Mouse (Mus musculus) thymus, adult 2 months (tissue): ENCODE results near the gene Agpat3. TPM values are rescaled to one million over a fixed set of nuclear protein-coding genes. Genes with fewer than 3 reads are reported as not detected.
"Not testable (repeated sequence)": the region's sequence is repeated elsewhere in the genome, so short reads cannot be mapped to it uniquely, and the experiment has no call there.

Source experiments
- DNase-seq: peaks from one replicate; pipeline ENCODE4 v3.0.0; 2021
- H3K27ac ChIP-seq: fragments of 200-500 bp; 2 replicates; pipeline ENCODE4 v1.5.1; 2012; ENCODE audit warnings: low read length, control low read depth; ENCODE audit not compliant: control insufficient read depth, insufficient read depth
- H3K27me3 ChIP-seq: fragments of 200-500 bp; 2 replicates; pipeline ENCODE4 v1.6.1; 2012; ENCODE audit warnings: mild to moderate bottlenecking, low read length, moderate library complexity, mixed read lengths; ENCODE audit not compliant: control insufficient read depth, insufficient read depth
- H3K36me3 ChIP-seq: fragments of 200-500 bp; 2 replicates; pipeline ENCODE4 v1.6.1; 2012; ENCODE audit warnings: mild to moderate bottlenecking, low read length, moderate library complexity; ENCODE audit not compliant: control insufficient read depth, insufficient read depth
- H3K4me1 ChIP-seq: fragments of 200-500 bp; replicated peaks from 2 replicates; pipeline ENCODE4 v1.6.1; 2012; ENCODE audit warnings: low read length; ENCODE audit not compliant: control insufficient read depth, insufficient read depth
- H3K4me3 ChIP-seq: fragments of 200-500 bp; 2 replicates; pipeline ENCODE4 v1.5.1; 2012; ENCODE audit warnings: mild to moderate bottlenecking, low read length, control low read depth, moderate library complexity; ENCODE audit not compliant: control insufficient read depth, insufficient read depth
- CTCF ChIP-seq: fragments of 200-500 bp; IDR thresholded peaks from 2 replicates; pipeline ENCODE4 v1.5.1; 2012; ENCODE audit warnings: mild to moderate bottlenecking, control low read depth, low read length, moderate library complexity, borderline replicate concordance; ENCODE audit not compliant: control insufficient read depth, poor library complexity, insufficient read depth; ENCODE audit errors: extremely low read depth
- POLR2A ChIP-seq: fragments of 200-500 bp; IDR thresholded peaks from 2 replicates; pipeline ENCODE4 v1.6.1; 2012; ENCODE audit warnings: mild to moderate bottlenecking, low read length, control low read depth, moderate library complexity; ENCODE audit not compliant: control insufficient read depth, poor library complexity, insufficient read depth; ENCODE audit errors: extremely low read depth
- WGBS: fragments of 180-500 bp; shearing (Covaris S2); methylation state at CpG from one replicate; pipeline ENCODE4 v1.1.7; 2018; 5-methylcytosine and 5-hydroxymethylcytosine counted together
- polyA plus RNA-seq: library from polyadenylated mRNA; depleted of rRNA; stranded (reverse); fragments of >200 nt; gene quantifications from 2 replicates; pipeline ENCODE4 v1.2.3, GENCODE M21; 2012

The Agpat3 gene
- polyA plus RNA-seq, 1 experiment = 423 TPM

DNA sequence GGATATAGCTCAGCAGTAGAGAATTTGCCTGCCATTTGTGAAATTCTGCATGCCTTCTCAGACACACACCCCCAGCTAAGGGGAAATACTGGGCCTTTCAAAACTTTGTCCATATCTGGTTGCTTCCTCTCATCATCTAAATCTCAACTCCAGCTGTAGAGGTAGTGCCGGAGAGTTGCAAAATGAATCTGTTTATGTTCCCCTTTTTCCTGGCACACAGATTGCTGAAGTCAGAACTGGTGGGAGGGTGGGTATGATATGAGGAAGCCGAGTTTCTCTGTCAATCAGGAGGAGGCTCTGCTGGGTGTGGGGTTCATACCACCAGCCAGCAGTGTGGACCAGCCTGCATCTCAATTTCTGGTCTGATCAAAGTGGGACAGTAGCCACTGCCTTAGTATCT, 11.8 kb upstream of the Agpat3 start:
- Histone ChIP-seq H3K27ac (no peak overlapping the region), H3K27me3 (no peaks in the 10 kb centered on the region), H3K4me3 (no peak overlapping the region), H3K36me3 (no peaks in the 10 kb centered on the region), H3K4me1 (no peaks in the 10 kb centered on the region)
- TF ChIP-seq POLR2A (no peak), CTCF (no peak)
- WGBS = 8% methylated on average over 2 of the region's 2 CpGs
- no peak for DNase-seq

DNA sequence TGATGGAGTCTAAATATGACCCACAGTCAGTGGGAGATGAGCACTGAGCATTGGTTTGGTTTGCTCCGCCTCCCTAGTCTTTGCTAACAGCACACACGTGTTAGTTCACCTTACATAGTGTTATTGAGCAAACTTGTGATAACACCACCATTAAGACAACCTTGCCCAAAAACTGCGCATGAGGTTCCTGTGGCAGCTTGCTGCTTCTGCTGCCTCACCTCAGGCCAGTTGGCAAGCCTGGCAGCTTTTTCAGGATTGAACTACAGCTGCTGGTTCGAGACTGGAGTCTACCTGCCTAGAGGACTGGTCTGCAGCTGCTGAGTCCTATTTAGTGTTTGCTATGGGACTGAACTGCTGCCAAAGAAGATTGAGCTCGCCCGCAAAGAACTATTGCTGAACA, 11.1 kb upstream of the Agpat3 start:
- no peak overlapping the region for H3K4me3 ChIP-seq
- no peaks in the 10 kb centered on the region for H3K36me3 ChIP-seq
- H3K27ac ChIP-seq = no peak overlapping the region
- WGBS = 83% methylated on average over 6 of the region's 6 CpGs
- H3K27me3 ChIP-seq = no peaks in the 10 kb centered on the region
- DNase-seq = no peak
- TF ChIP-seq POLR2A (no peak), CTCF (no peak)
- H3K4me1 ChIP-seq = no peaks in the 10 kb centered on the region

- H3K27ac ChIP-seq = no peak overlapping the region
- H3K4me1 ChIP-seq = no peaks in the 10 kb centered on the region
- TF ChIP-seq CTCF = no peak
- WGBS = 95% methylated on average over 2 of the region's 2 CpGs
- H3K27me3 ChIP-seq = no peaks in the 10 kb centered on the region
- no peak overlapping the region for H3K4me3 ChIP-seq
- no peaks in the 10 kb centered on the region for H3K36me3 ChIP-seq
- no peak for DNase-seq
These were observed 9.7 kb upstream of the Agpat3 start for GRCm38 (mm10) chr10:78361951-78362350.

DNA sequence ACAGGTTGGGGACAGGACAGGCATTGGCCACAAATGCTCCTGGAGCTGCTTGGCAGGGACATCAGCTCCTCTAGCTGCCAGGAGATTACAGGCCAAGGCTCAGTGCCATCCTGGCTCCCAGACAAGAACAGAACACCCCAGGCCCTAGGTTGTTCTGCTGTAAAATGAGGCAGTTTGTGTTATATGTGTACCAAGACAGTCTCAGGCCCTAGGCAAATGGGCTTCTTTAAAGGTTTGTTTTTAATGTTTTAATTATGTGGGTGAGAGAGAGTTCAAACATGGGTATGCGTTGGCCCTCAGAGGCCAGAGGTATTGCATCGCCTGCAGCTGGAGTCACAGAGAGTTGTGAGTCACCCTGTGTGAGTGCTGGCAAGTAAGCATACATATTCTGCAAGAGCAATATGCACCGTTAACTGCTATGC, 8.0 kb upstream of the Agpat3 start:
- Histone ChIP-seq H3K27ac (no peak overlapping the region), H3K36me3 (no peaks in the 10 kb centered on the region), H3K4me3 (no peak overlapping the region), H3K4me1 (no peaks in the 10 kb centered on the region), H3K27me3 (no peaks in the 10 kb centered on the region)
- no peak for TF ChIP-seq POLR2A
- no peak for TF ChIP-seq CTCF
- no peak for DNase-seq
- 91% methylated on average over 3 of the region's 3 CpGs for WGBS

DNA sequence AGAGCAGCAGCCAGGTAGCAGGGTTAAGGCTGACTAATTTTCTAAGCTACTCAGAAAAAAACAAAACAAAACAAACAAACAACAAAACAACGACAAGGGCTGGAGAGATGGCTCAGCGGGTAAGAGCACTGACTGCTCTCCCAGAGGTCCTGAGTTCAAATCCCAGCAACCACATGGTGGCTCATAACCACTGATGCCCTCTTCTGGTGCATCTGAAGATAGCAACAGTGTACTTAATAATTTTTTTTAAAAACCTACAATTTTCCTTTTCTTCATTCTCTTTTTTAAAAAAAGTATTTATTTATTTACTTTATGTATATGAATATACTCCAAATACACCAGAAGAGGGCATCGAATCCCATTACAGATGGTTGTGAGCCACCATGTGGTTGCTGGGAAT, 6.7 kb upstream of the Agpat3 start:
- not testable (repeated sequence) for H3K4me1 ChIP-seq, H3K4me3 ChIP-seq, H3K36me3 ChIP-seq, H3K27me3 ChIP-seq, DNase-seq, H3K27ac ChIP-seq
- WGBS = 95% methylated on average over 3 of the region's 3 CpGs

GRCm38 (mm10) chr10:78358266-78358665, 6.0 kb upstream of the Agpat3 start:
- no peaks in the 10 kb centered on the region for H3K36me3 ChIP-seq
- no peaks in the 10 kb centered on the region for H3K4me1 ChIP-seq

DNA sequence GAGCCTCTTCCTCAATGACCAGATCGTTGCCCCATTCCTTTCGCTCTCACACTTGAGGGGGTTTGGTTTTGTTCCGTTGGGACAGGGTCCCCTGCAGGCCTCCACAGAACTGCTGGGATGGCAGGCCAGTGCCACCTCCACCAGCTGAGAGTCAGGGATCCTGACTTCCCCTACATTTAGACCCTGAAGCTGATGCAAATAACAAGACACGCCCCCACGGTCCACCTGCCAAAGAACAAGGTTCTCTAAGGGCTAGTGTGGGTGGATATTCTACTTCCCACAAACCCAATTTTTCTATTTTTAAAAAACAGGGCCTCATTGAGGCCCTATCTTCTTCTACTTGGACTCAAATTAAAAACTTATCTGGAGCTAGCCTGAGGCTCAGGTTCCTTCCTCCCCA, 5.5 kb upstream of the Agpat3 start:
- Histone ChIP-seq H3K36me3 (no peaks in the 10 kb centered on the region), H3K27me3 (no peaks in the 10 kb centered on the region), H3K4me3 (no peak overlapping the region), H3K27ac (no peak overlapping the region), H3K4me1 (no peaks in the 10 kb centered on the region)
- DNase-seq = no peak
- TF ChIP-seq CTCF = no peak
- TF ChIP-seq POLR2A = no peak
- WGBS = 86% methylated on average over 5 of the region's 5 CpGs

More at GRCm38 (mm10) chr10:78358266-78358665, 6.0 kb upstream of the Agpat3 start:
- TF ChIP-seq CTCF = no peak
- TF ChIP-seq POLR2A = no peak
- WGBS = 92% methylated on average over 4 of the region's 4 CpGs
- Histone ChIP-seq H3K27me3 (no peaks in the 10 kb centered on the region), H3K27ac (no peak overlapping the region), H3K4me3 (no peak overlapping the region)
- DNase-seq = no peak
